In genomic region chr7:130519096-130520048, GRCm38 (mm10) we compare ENCODE assay signal across 8 mouse cellular contexts. TPM values are rescaled to one million over a fixed set of nuclear protein-coding genes. Genes with fewer than 3 reads are reported as not detected.
A peak's percentile ranks its signal among the peaks of the same experiment; 100 is the strongest.
DNase-seq lines count a peak whose midpoint lies in the region; ATAC-seq and TF ChIP-seq lines count a peak whose summit lies in the region.

No protein-coding gene starts in this region.

- H3K27me3 ChIP-seq in heart, embryonic 12.5 days (replicated peaks), result no peaks in the 10 kb centered on the region
- no peaks in the 10 kb centered on the region for H3K27me3 ChIP-seq in kidney, postnatal 0 days (ENCODE audit: insufficient read depth, low read length)
- no peaks in the 10 kb centered on the region for H3K27me3 ChIP-seq in liver, embryonic 11.5 days (replicated peaks; ENCODE audit: control insufficient read depth, insufficient read depth, low read length)
- no peaks in the 10 kb centered on the region for H3K27me3 ChIP-seq in stomach, embryonic 14.5 days (ENCODE audit: control insufficient read depth, insufficient read depth, low read length)

- peak overlapping the region; percentile 99 for H3K27ac ChIP-seq in heart, embryonic 12.5 days (ENCODE audit: poor library complexity, severe bottlenecking)
- peak overlapping the region; percentile 97 for H3K27ac ChIP-seq in kidney, postnatal 0 days
- H3K27ac ChIP-seq in liver, embryonic 11.5 days (ENCODE audit: low read depth, low read length), result peak overlapping the region; percentile 89
- H3K27ac ChIP-seq in stomach, embryonic 14.5 days (ENCODE audit: low read length), result peak overlapping the region; percentile 98

- H3K4me3 ChIP-seq in heart, embryonic 12.5 days, result peak overlapping the region; percentile 90
- peak overlapping the region; percentile 72 for H3K4me3 ChIP-seq in kidney, postnatal 0 days (replicated peaks; ENCODE audit: low read depth, low read length)
- H3K4me3 ChIP-seq in liver, embryonic 11.5 days (ENCODE audit: low read depth, low read length), result peak overlapping the region; percentile 85
- H3K4me3 ChIP-seq in stomach, embryonic 14.5 days (ENCODE audit: low read depth, low read length), result peak overlapping the region; percentile 83

- H3K4me2 ChIP-seq in heart, embryonic 12.5 days, result peak overlapping the region; percentile 68
- peak overlapping the region; percentile 84 for H3K4me2 ChIP-seq in kidney, postnatal 0 days (ENCODE audit: low read length)
- H3K4me2 ChIP-seq in liver, embryonic 11.5 days, result peak overlapping the region; percentile 66
- H3K4me2 ChIP-seq in stomach, embryonic 14.5 days (replicated peaks; ENCODE audit: low read depth, low read length), result peak overlapping the region; percentile 76

- H3K36me3 ChIP-seq in heart, embryonic 12.5 days, result peaks cover 9% of the 10 kb centered on the region
- no peaks in the 10 kb centered on the region for H3K36me3 ChIP-seq in kidney, postnatal 0 days (ENCODE audit: insufficient read depth, low read length)
- H3K36me3 ChIP-seq in liver, embryonic 11.5 days (ENCODE audit: control insufficient read depth, insufficient read depth, low read length), result no peaks in the 10 kb centered on the region; the same call in 1 of the 2 replicates
- peaks cover under 1% of the 10 kb centered on the region; the same call in 1 of the 2 replicates for H3K36me3 ChIP-seq in stomach, embryonic 14.5 days (ENCODE audit: control insufficient read depth, insufficient read depth, low read length)

- ATAC-seq in erythroid progenitor cell, adult 5-6 weeks (replicated peaks; ENCODE audit: low FRiP score, poor library complexity, severe bottlenecking), result peak; percentile 97
- peak; percentile 96 for ATAC-seq in heart, embryonic 12.5 days (ENCODE audit: insufficient number of reproducible peaks, low FRiP score)
- peak; percentile 97 for ATAC-seq in kidney, postnatal 0 days (replicated peaks; ENCODE audit: low FRiP score, low read depth)
- ATAC-seq in liver, embryonic 11.5 days (replicated peaks; ENCODE audit: low FRiP score), result peak; percentile 90
- peak; percentile 98 for ATAC-seq in stomach, embryonic 14.5 days (ENCODE audit: insufficient number of reproducible peaks, insufficient read depth, low FRiP score, low read depth)

- under 1% methylated on average over 90 of the region's 90 CpGs for WGBS in heart, embryonic 12.5 days
- under 1% methylated on average over 85 of the region's 90 CpGs for WGBS in kidney, postnatal 0 days
- under 1% methylated on average over 88 of the region's 90 CpGs for WGBS in liver, embryonic 11.5 days
- WGBS in stomach, embryonic 14.5 days, result under 1% methylated on average over 89 of the region's 90 CpGs

- H3K9ac ChIP-seq in heart, embryonic 12.5 days, result peak overlapping the region; percentile 89
- peak overlapping the region; percentile 92 for H3K9ac ChIP-seq in kidney, postnatal 0 days (ENCODE audit: low read depth, low read length)
- H3K9ac ChIP-seq in liver, embryonic 11.5 days (ENCODE audit: low read depth, low read length), result peak overlapping the region; percentile 90
- peak overlapping the region; percentile 87 for H3K9ac ChIP-seq in stomach, embryonic 14.5 days (replicated peaks; ENCODE audit: low read depth, low read length)

- peaks cover 19% of the 10 kb centered on the region for H3K4me1 ChIP-seq in heart, embryonic 12.5 days (replicated peaks)
- peaks cover 4% of the 10 kb centered on the region; the same call in 1 of the 2 replicates for H3K4me1 ChIP-seq in kidney, postnatal 0 days (replicated peaks; ENCODE audit: insufficient read depth, low read length)
- H3K4me1 ChIP-seq in liver, embryonic 11.5 days (replicated peaks; ENCODE audit: control insufficient read depth, insufficient read depth, low read length), result peaks cover 9% of the 10 kb centered on the region
- 0 out of 2 replicates have a peak, but pooled peaks cover 5% of the 10 kb centered on the region for H3K4me1 ChIP-seq in stomach, embryonic 14.5 days (ENCODE audit: control insufficient read depth, insufficient read depth, low read length)

- 0 out of 2 replicates have a peak, but pooled peaks have one; percentile 6 for TF ChIP-seq CTCF in kidney, postnatal 0 days (IDR thresholded peaks at IDR 0.05; ENCODE audit: low read depth)

- DNase-seq in CD4-positive helper T cell, adult 2 months (ENCODE audit: low read depth, low spot score), result peak; percentile 96
- peak; percentile 95 for DNase-seq in brain, embryonic 18.5 days (ENCODE audit: low read depth, low spot score)
- DNase-seq in kidney, postnatal 0 days (ENCODE audit: low spot score), result peak; percentile 98
- DNase-seq in liver, embryonic 11.5 days (ENCODE audit: low spot score), result peak; percentile 93
- peak; percentile 96 for DNase-seq in naive thymus-derived CD4-positive, alpha-beta T cell, adult 2 months (ENCODE audit: low read depth)

- no peaks in the 10 kb centered on the region; the same call in 1 of the 2 replicates for H3K9me3 ChIP-seq in heart, embryonic 12.5 days (replicated peaks)
- no peaks in the 10 kb centered on the region for H3K9me3 ChIP-seq in kidney, postnatal 0 days (replicated peaks; ENCODE audit: low read length)
- H3K9me3 ChIP-seq in liver, embryonic 11.5 days (ENCODE audit: control insufficient read depth, low read length), result no peaks in the 10 kb centered on the region
- H3K9me3 ChIP-seq in stomach, embryonic 14.5 days (ENCODE audit: control insufficient read depth, low read depth, low read length), result no peaks in the 10 kb centered on the region

RNA-seq across cellular contexts. Expression of gene Ate1, which starts 0.8 kb away (rescaled TPM):
- total RNA-seq in erythroid progenitor cell, adult 5-6 weeks (2015; ENCODE audit: low replicate concordance), result 14.7 and 16.6 TPM in 2 replicates
- total RNA-seq in erythroid progenitor cell, adult 5-6 weeks (2017; ENCODE audit: low replicate concordance), result 31.7 and 38.2 TPM in 2 replicates
- 62.8 and 63.3 TPM in 2 replicates for polyA plus RNA-seq in heart, embryonic 12.5 days (2016; fragmentation: Nextera tagmentation; extraction: Ambion mirVana)
- polyA plus RNA-seq in kidney, postnatal 0 days (2015; fragmentation: Nextera tagmentation; extraction: Ambion mirVana), result 73.7 and 75.7 TPM in 2 replicates
- 44.6 and 51.6 TPM in 2 replicates for polyA plus RNA-seq in liver, embryonic 11.5 days (2014; fragmentation: Nextera tagmentation; extraction: Ambion mirVana)
- polyA plus RNA-seq in stomach, embryonic 14.5 days (2014; fragmentation: Nextera tagmentation; extraction: Ambion mirVana), result 69.9 and 72.8 TPM in 2 replicates

RNA-seq across cellular contexts. Expression of gene Nsmce4a, which starts 53.5 kb away (rescaled TPM):
- 119 and 159 TPM in 2 replicates for total RNA-seq in erythroid progenitor cell, adult 5-6 weeks (2015; ENCODE audit: low replicate concordance)
- 110 and 118 TPM in 2 replicates for total RNA-seq in erythroid progenitor cell, adult 5-6 weeks (2017; ENCODE audit: low replicate concordance)
- polyA plus RNA-seq in heart, embryonic 12.5 days (2016; fragmentation: Nextera tagmentation; extraction: Ambion mirVana), result 138 and 142 TPM in 2 replicates
- 163 and 179 TPM in 2 replicates for polyA plus RNA-seq in kidney, postnatal 0 days (2015; fragmentation: Nextera tagmentation; extraction: Ambion mirVana)
- 175 and 190 TPM in 2 replicates for polyA plus RNA-seq in liver, embryonic 11.5 days (2014; fragmentation: Nextera tagmentation; extraction: Ambion mirVana)
- 173 and 181 TPM in 2 replicates for polyA plus RNA-seq in stomach, embryonic 14.5 days (2014; fragmentation: Nextera tagmentation; extraction: Ambion mirVana)

RNA-seq across cellular contexts. Expression of gene Tacc2, which starts 57.9 kb away (rescaled TPM):
- total RNA-seq in erythroid progenitor cell, adult 5-6 weeks (2015; ENCODE audit: low replicate concordance), result 0.72 and 5.0 TPM in 2 replicates
- total RNA-seq in erythroid progenitor cell, adult 5-6 weeks (2017; ENCODE audit: low replicate concordance), result 0.30 and 0.77 TPM in 2 replicates
- polyA plus RNA-seq in heart, embryonic 12.5 days (2016; fragmentation: Nextera tagmentation; extraction: Ambion mirVana), result 53.7 and 58.6 TPM in 2 replicates
- 27.5 and 29.5 TPM in 2 replicates for polyA plus RNA-seq in kidney, postnatal 0 days (2015; fragmentation: Nextera tagmentation; extraction: Ambion mirVana)
- polyA plus RNA-seq in liver, embryonic 11.5 days (2014; fragmentation: Nextera tagmentation; extraction: Ambion mirVana), result 16.4 and 17.3 TPM in 2 replicates
- polyA plus RNA-seq in stomach, embryonic 14.5 days (2014; fragmentation: Nextera tagmentation; extraction: Ambion mirVana), result 35.2 TPM in 2 replicates

Comparison
In these comparisons a context has a peak if more than half of its experiments do, and no peak if none do; other contexts are left out.
1. Peak in every context shown above with its lines: DNase-seq, ATAC-seq, H3K4me3 ChIP-seq and H3K27ac ChIP-seq.